Mouse (Mus musculus) neural tube, embryonic 11.5 days (tissue): ENCODE results near the gene Prss12. TPM values are rescaled to one million over a fixed set of nuclear protein-coding genes. Genes with fewer than 3 reads are reported as not detected.
"Not testable (repeated sequence)": the region's sequence is repeated elsewhere in the genome, so short reads cannot be mapped to it uniquely, and the experiment has no call there.

Experiments
- ATAC-seq: fragments of 200-750 bp; cut with Nextera tagmentation; 2 replicates; pipeline ENCODE4 v1.8.0; 2017; ENCODE audit warnings: moderate number of reproducible peaks, mild to moderate bottlenecking, moderate TSS enrichment, moderate library complexity; ENCODE audit not compliant: insufficient read depth, low FRiP score, low TSS enrichment
- DNase-seq: peaks from one replicate; pipeline ENCODE4 v3.0.0-alpha.2; 2015; ENCODE audit warnings: low spot score
- H3K27ac ChIP-seq: fragments of 300-500 bp; sonication (generic); 2 replicates; pipeline ENCODE4 v1.5.1; 2014; ENCODE audit warnings: low read depth, mild to moderate bottlenecking, low read length
- H3K27me3 ChIP-seq: fragments of 300-500 bp; sonication (generic); 2 replicates; pipeline ENCODE4 v1.6.1; 2014; ENCODE audit warnings: mild to moderate bottlenecking, low read length, mixed read lengths; ENCODE audit not compliant: control insufficient read depth, insufficient read depth
- H3K36me3 ChIP-seq: fragments of 300-500 bp; sonication (generic); 2 replicates; pipeline ENCODE4 v1.6.1; 2014; ENCODE audit warnings: mild to moderate bottlenecking, low read length, moderate library complexity, mixed read lengths; ENCODE audit not compliant: control insufficient read depth, insufficient read depth
- H3K4me1 ChIP-seq: fragments of 300-500 bp; sonication (generic); 2 replicates; pipeline ENCODE4 v1.6.1; 2014; ENCODE audit warnings: low read length, mixed read lengths; ENCODE audit not compliant: control insufficient read depth, insufficient read depth
- H3K4me2 ChIP-seq: fragments of 300-500 bp; sonication (generic); 2 replicates; pipeline ENCODE4 v1.6.1; 2014; ENCODE audit warnings: low read depth, mild to moderate bottlenecking, moderate library complexity
- H3K4me3 ChIP-seq: fragments of 300-500 bp; sonication (generic); 2 replicates; pipeline ENCODE4 v1.5.1; 2014; ENCODE audit warnings: low read depth, low read length
- H3K9ac ChIP-seq: fragments of 300-500 bp; sonication (generic); 2 replicates; pipeline ENCODE4 v1.6.1; 2014; ENCODE audit warnings: mild to moderate bottlenecking, low read length
- H3K9me3 ChIP-seq: fragments of 300-500 bp; sonication (generic); 2 replicates; pipeline ENCODE4 v1.6.1; 2016; ENCODE audit warnings: low read length; ENCODE audit not compliant: control insufficient read depth
- WGBS: fragments of 180-500 bp; shearing (Covaris S2); extraction: QIAGEN DNeasy Blood & Tissue Kit; methylation state at CpG from one replicate; pipeline ENCODE4 v1.1.7; 2014; 5-methylcytosine and 5-hydroxymethylcytosine counted together
- polyA plus RNA-seq: library from polyadenylated mRNA; unstranded; fragments of >200 nt; fragmentation: Nextera tagmentation; extraction: Ambion mirVana; gene quantifications from 2 replicates; pipeline ENCODE4 v1.2.1, GENCODE M21; 2014

Prss12 gene
- polyA plus RNA-seq, 1 experiment from 2014 or later, result 5.3 TPM

DNA sequence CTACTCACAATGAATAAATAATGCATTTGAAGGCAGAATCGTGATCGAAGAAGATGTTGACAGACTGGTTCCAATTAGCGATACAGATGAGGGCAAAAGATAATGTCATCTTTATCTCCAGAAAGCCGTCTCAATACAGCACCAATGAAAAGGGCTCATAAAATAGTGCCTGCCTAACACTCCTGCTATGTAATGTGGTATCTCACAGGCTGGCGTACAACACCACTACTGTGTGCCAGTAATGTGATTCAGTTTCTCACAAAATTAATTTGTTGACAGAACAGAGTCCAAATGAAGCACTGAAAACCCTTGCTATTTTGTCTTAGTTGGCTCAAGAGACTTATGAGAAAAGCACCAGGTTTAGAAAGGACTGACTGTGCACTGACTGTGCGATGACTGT, 48.4 kb downstream of the Prss12 start:
- no peak for DNase-seq
- no peak for ATAC-seq
- Histone ChIP-seq H3K9me3 (no peaks in the 10 kb centered on the region), H3K36me3 (no peaks in the 10 kb centered on the region), H3K9ac (no peak overlapping the region), H3K4me1 (no peaks in the 10 kb centered on the region), H3K4me2 (no peak overlapping the region), H3K4me3 (no peak overlapping the region), H3K27ac (no peak overlapping the region), H3K27me3 (no peaks in the 10 kb centered on the region)
- WGBS, result 90% methylated on average over 6 of the region's 6 CpGs

DNA sequence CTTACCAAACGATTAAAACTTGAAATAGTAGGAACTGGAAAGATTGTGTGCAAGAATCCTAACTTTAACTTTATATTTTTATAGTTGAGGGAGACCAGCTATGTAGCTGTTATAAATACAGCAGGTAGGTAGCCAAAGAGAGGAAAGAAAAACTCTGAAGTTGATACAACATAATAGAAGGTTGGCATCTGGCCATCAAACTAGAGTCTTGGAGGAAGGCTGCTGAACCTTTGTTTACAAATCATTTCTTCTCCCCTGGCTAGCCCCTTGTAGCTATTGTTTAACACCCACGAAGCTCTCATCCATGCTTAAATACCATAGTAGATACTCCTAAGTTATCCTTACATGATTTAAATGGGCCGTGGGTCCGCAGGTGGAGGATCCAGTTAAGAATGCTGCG, 52.1 kb downstream of the Prss12 start:
- Histone ChIP-seq H3K4me3 (no peak overlapping the region), H3K36me3 (no peaks in the 10 kb centered on the region), H3K27me3 (no peaks in the 10 kb centered on the region), H3K9ac (no peak overlapping the region), H3K4me1 (no peaks in the 10 kb centered on the region), H3K9me3 (no peaks in the 10 kb centered on the region), H3K27ac (no peak overlapping the region), H3K4me2 (no peak overlapping the region)
- no peak for DNase-seq
- no peak for ATAC-seq
- WGBS, result 85% methylated on average over 5 of the region's 5 CpGs

DNA sequence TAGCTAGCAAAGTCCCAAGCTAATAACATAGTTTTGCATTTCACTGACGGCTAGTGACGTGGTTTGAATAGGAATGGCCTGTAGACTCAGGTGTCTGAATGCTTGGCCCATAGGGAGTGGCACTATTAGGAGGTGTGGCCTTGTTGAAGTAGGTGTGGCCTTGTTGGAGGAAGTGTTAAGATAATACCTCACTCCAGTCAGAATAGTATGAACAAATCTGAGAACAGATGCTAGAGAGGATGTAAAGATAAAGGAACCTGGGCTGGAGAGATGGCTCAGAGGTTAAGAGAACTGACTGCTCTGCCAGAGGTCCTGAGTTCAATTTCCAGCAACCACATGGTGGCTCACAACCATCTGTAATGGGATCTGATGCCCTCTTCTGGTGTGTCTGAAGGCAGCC, 55.1 kb downstream of the Prss12 start:
- not testable (repeated sequence) for ATAC-seq, DNase-seq, H3K9ac ChIP-seq, H3K4me3 ChIP-seq, H3K27ac ChIP-seq, H3K4me1 ChIP-seq, H3K9me3 ChIP-seq, H3K27me3 ChIP-seq, H3K36me3 ChIP-seq, H3K4me2 ChIP-seq
- WGBS, result 77% methylated on average over 2 of the region's 2 CpGs

DNA sequence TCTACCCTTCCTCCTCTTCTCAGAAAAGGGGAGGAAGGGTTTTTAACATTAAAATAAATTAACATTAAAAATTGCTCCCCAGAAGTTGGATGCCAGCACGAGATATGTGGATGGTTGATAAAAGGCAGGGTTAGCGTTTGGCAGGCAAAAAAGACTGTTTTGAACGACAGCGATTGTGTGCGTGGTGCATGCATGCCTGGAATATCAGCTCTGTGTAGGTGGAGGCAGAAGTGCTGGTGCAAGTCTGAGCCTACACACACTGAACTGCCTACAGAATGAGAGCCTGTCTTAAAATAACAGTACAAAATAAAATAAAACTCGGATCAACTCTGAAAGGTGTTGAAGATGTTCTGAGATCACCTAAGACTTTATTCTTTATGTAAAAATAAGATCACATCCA, 57.2 kb downstream of the Prss12 start:
- peaks cover 10% of the 10 kb centered on the region for H3K4me1 ChIP-seq
- no peak overlapping the region for H3K27ac ChIP-seq
- H3K4me2 ChIP-seq, result no peak overlapping the region
- no peak overlapping the region for H3K4me3 ChIP-seq
- 0 out of 2 replicates have a peak, but pooled peaks cover 2% of the 10 kb centered on the region for H3K36me3 ChIP-seq
- no peak overlapping the region for H3K9ac ChIP-seq
- ATAC-seq (no peak), DNase-seq (no peak)
- no peaks in the 10 kb centered on the region for H3K9me3 ChIP-seq
- no peaks in the 10 kb centered on the region for H3K27me3 ChIP-seq
- 81% methylated on average over 6 of the region's 6 CpGs for WGBS

DNA sequence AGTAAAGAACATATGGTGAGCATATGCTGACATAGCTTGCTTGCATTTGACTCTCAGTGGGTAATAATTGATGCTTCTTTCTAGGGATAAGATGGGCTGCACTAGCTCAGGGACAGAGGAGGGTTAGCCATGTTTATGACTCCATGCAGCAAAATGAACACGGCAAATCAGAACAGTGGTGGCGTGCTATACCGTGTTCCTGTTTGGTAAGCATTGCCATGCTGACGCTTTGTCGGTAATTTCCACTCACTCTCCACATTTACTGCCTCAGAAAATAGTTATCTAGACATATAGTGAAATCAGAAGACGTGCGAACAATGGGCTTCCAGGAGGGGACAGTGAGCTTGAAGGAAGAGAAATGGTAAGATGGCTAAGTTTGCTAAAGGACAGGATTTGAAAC, 58.1 kb downstream of the Prss12 start:
- WGBS, result 80% methylated on average over 7 of the region's 7 CpGs
- H3K9ac ChIP-seq, result no peak overlapping the region
- peaks cover 10% of the 10 kb centered on the region for H3K4me1 ChIP-seq
- no peak overlapping the region for H3K4me3 ChIP-seq
- H3K9me3 ChIP-seq, result no peaks in the 10 kb centered on the region
- ATAC-seq, result no peak
- no peak for DNase-seq
- no peak overlapping the region for H3K4me2 ChIP-seq
- 0 out of 2 replicates have a peak, but pooled peaks cover 2% of the 10 kb centered on the region for H3K36me3 ChIP-seq
- H3K27ac ChIP-seq, result no peak overlapping the region
- no peaks in the 10 kb centered on the region for H3K27me3 ChIP-seq

DNA sequence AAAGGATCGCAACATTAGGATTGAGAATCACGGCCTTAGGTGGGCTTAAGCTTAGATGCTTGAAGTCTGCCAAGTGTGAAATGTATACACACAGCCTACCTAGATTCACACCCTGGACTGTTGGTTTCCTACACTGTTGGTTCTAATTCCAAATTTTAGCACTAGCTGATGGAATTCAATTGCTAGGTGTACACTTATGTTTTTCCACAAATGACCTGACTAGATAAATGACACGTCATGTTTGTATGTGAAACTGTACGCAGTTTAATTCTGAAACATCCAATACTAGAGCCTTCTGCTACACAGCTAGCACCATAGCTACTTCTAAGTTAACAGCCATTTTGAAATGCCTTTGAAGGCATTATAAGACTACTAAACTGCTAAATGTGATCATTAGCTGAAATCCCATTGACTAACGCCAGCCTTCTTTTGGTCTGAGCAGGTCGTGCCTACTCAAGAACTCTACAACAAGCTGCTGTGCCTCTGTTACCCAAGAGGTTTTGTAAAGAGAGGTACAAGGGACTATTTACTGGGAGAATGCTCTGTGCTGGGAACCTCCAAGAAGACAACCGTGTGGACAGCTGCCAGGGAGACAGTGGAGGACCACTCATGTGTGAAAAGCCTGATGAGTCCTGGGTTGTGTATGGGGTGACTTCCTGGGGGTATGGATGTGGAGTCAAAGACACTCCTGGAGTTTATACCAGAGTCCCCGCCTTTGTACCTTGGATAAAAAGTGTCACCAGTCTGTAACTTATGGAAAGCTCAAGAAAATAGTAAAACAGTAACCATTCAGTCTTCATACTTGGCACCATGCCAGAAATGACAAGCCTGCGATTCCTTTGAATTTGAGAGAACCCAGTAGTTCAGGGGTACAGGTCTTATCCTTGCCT, 59.3 kb downstream of the Prss12 start:
- no peak overlapping the region for H3K27ac ChIP-seq
- peak overlapping the region; percentile 66; the same call in 1 of the 2 replicates for H3K4me2 ChIP-seq
- DNase-seq (no peak), ATAC-seq (no peak)
- 54% methylated on average over 9 of the region's 9 CpGs for WGBS
- no peaks in the 10 kb centered on the region for H3K9me3 ChIP-seq
- no peak overlapping the region for H3K9ac ChIP-seq
- no peaks in the 10 kb centered on the region for H3K27me3 ChIP-seq
- peaks cover 10% of the 10 kb centered on the region for H3K4me1 ChIP-seq
- H3K36me3 ChIP-seq, result 0 out of 2 replicates have a peak, but pooled peaks cover 2% of the 10 kb centered on the region
- no peak overlapping the region for H3K4me3 ChIP-seq

DNA sequence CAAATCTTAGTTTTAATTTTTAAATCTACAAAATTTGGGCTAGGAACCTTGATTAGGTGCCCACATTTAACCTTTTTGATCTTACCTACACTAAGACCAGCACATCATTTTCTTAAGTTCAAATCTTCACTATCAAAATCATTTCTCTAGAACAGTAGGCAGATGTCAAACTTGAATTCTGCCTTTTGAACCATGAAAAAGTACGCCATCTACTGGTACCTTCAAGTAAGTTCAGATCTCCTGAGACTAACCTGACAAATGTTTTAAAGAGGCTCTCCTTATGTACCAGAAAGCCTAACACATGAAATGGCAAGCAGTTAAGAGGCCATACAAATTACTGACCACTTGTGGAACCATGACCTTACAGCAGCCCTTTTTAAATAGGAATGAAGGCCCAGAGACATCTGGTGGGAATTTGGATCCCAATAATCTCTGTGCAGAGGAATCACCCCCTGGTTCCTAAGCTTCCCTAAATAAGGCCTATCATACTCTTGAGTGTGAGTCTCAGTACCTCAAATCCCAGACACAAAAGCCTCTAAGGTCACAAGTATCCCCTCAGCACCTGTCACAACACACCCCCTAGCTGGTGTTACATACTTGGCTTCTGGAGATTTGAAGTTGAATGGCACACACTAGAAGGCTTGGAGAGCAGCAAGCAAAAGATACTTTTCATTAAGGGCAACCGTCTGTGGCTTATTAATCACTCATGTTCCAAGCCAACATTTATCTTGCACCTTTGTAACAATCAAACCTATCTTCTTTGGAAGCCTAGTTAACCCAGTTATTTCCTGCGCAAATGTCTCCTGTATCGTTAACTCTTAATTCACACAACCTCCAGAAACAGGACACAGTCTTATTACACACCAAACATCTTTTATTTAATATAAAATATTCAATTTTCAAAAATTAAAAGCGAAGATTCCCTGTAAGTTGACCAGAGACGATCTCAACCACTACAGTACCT, 60.3 kb downstream of the Prss12 start:
- Histone ChIP-seq H3K4me2 (peak overlapping the region; percentile 66), H3K27me3 (no peaks in the 10 kb centered on the region), H3K4me3 (peak overlapping the region; percentile 87), H3K4me1 (peaks cover 10% of the 10 kb centered on the region), H3K27ac (0 out of 2 replicates have a peak overlapping the region, but pooled peaks have one; percentile 5), H3K9ac (peak overlapping the region; percentile 84), H3K36me3 (0 out of 2 replicates have a peak, but pooled peaks cover 2% of the 10 kb centered on the region), H3K9me3 (no peaks in the 10 kb centered on the region)
- DNase-seq (no peak), ATAC-seq (no peak)
- 8% methylated on average over 6 of the region's 6 CpGs for WGBS

DNA sequence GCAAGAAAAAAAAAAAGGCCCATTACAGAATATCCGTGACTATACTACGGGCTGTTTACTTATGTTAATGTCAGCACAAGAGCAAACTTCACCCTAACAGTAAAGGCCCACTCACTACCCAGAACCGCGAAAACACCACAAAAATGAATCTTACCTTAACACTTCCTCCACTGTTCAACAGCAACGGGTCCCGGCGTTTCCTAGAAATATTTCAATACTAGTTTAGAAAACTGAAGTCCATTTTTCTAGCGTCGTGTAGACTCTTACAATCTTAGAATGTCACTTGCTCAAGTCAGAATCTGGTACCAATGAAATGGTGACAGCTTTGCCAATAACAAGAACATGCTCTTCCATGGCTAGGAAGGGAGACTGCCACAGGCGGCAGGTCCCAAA, 60.9 kb downstream of the Prss12 start:
- peak overlapping the region; percentile 84 for H3K9ac ChIP-seq
- 0 out of 2 replicates have a peak, but pooled peaks cover 2% of the 10 kb centered on the region for H3K36me3 ChIP-seq
- under 1% methylated on average over 10 of the region's 10 CpGs for WGBS
- H3K9me3 ChIP-seq, result no peaks in the 10 kb centered on the region
- H3K27ac ChIP-seq, result peak overlapping the region; percentile 67
- H3K4me2 ChIP-seq, result peak overlapping the region; percentile 66
- H3K4me1 ChIP-seq, result peaks cover 10% of the 10 kb centered on the region
- DNase-seq (no peak), ATAC-seq (no peak)
- H3K4me3 ChIP-seq, result peak overlapping the region; percentile 87
- no peaks in the 10 kb centered on the region for H3K27me3 ChIP-seq
